Mouse (Mus musculus) midbrain, embryonic 13.5 days (tissue): ENCODE results near the gene Nup214. TPM values are rescaled to one million over a fixed set of nuclear protein-coding genes. Genes with fewer than 3 reads are reported as not detected.
"Not testable (repeated sequence)": the region's sequence is repeated elsewhere in the genome, so short reads cannot be mapped to it uniquely, and the experiment has no call there.

ENCODE experiments used
- ATAC-seq: fragments of 200-750 bp; cut with Nextera tagmentation; 2 replicates; pipeline ENCODE4 v1.8.0; 2017; ENCODE audit warnings: mild to moderate bottlenecking, moderate TSS enrichment, moderate library complexity
- H3K27ac ChIP-seq: fragments of 300-500 bp; sonication (generic); 2 replicates; pipeline ENCODE4 v1.5.1; 2015; ENCODE audit warnings: inconsistent platforms, mild to moderate bottlenecking, moderate library complexity
- H3K27me3 ChIP-seq: fragments of 300-500 bp; sonication (generic); 2 replicates; pipeline ENCODE4 v1.6.1; 2015; ENCODE audit warnings: mild to moderate bottlenecking, inconsistent platforms
- H3K36me3 ChIP-seq: fragments of 300-500 bp; sonication (generic); 2 replicates; pipeline ENCODE4 v1.6.1; 2015; ENCODE audit warnings: mild to moderate bottlenecking, inconsistent platforms
- H3K4me1 ChIP-seq: fragments of 300-500 bp; sonication (generic); replicated peaks from 2 replicates; pipeline ENCODE4 v1.6.1; 2015; ENCODE audit warnings: inconsistent platforms
- H3K4me2 ChIP-seq: fragments of 300-500 bp; sonication (generic); replicated peaks from 2 replicates; pipeline ENCODE4 v1.6.1; 2015; ENCODE audit warnings: moderate library complexity, mild to moderate bottlenecking, inconsistent platforms
- H3K4me3 ChIP-seq: fragments of 300-500 bp; sonication (generic); replicated peaks from 2 replicates; pipeline ENCODE4 v1.5.1; 2015; ENCODE audit warnings: mild to moderate bottlenecking, inconsistent platforms
- H3K9ac ChIP-seq: fragments of 300-500 bp; sonication (generic); replicated peaks from 2 replicates; pipeline ENCODE4 v1.6.1; 2015; ENCODE audit warnings: mild to moderate bottlenecking, inconsistent platforms
- H3K9me3 ChIP-seq: fragments of 300-500 bp; sonication (generic); 2 replicates; pipeline ENCODE4 v1.6.1; 2016; ENCODE audit warnings: mild to moderate bottlenecking, inconsistent platforms
- WGBS: fragments of 180-500 bp; shearing (Covaris S2); methylation state at CpG from one replicate; pipeline ENCODE4 v1.1.7; 2015; 5-methylcytosine and 5-hydroxymethylcytosine counted together
- polyA plus RNA-seq: library from polyadenylated mRNA; unstranded; fragments of >200 nt; fragmentation: Nextera tagmentation; extraction: Ambion mirVana; gene quantifications from 2 replicates; pipeline ENCODE4 v1.2.1, GENCODE M21; 2015

Nup214 gene
- polyA plus RNA-seq, 1 experiment from 2014 or later: 84.5 TPM

DNA sequence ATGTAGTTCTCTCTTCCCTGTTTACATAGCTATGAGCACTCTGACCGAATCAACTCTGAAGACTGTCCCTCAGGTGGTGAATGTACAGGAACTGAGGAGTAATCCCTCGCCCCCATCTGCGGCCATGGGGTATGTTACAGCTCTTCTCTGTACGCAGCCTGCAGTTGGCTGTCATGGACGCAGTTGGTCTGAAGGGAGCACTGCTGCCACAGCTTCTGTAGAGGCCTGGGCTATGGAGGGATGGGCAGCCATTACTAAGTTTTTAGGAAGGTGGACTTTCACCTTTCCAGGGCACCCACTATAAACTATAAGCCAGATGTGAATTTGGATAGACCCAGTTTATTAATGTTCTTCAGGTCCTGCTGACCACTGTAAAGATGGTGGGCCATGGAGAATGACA, 46.0 kb downstream of the Nup214 start:
- no peaks in the 10 kb centered on the region for H3K27me3 ChIP-seq
- no peak overlapping the region for H3K9ac ChIP-seq
- WGBS: 98% methylated on average over 5 of the region's 5 CpGs
- peaks cover 92% of the 10 kb centered on the region for H3K36me3 ChIP-seq
- no peak overlapping the region for H3K4me3 ChIP-seq
- no peak for ATAC-seq
- H3K27ac ChIP-seq: no peak overlapping the region
- H3K4me2 ChIP-seq: no peak overlapping the region
- no peaks in the 10 kb centered on the region for H3K4me1 ChIP-seq
- no peaks in the 10 kb centered on the region for H3K9me3 ChIP-seq

DNA sequence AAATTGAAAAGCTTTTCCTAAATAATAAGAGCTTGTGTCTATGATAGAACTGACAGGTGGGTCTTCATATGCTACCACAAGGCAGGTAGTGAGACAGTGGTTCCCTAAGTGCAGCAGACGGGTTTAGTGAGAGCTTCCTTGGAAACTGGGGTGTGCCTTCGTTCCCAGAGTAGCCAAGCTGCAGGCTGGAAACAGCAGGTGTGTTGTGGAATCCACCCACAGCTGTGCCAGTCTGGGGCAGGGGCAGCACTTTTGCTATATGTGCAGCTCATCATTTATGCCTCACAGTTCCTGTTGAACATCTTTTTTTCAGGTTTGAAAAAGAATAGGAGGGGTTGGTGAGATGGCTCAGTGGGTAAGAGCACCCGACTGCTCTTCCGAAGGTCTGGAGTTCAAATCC, 50.1 kb downstream of the Nup214 start:
- H3K9me3 ChIP-seq: no peaks in the 10 kb centered on the region
- H3K4me3 ChIP-seq: no peak overlapping the region
- no peak overlapping the region for H3K9ac ChIP-seq
- H3K27ac ChIP-seq: no peak overlapping the region
- no peak for ATAC-seq
- no peak overlapping the region for H3K4me2 ChIP-seq
- WGBS: 89% methylated on average over 4 of the region's 4 CpGs
- no peaks in the 10 kb centered on the region for H3K27me3 ChIP-seq
- no peaks in the 10 kb centered on the region for H3K4me1 ChIP-seq
- H3K36me3 ChIP-seq: peaks cover 88% of the 10 kb centered on the region

DNA sequence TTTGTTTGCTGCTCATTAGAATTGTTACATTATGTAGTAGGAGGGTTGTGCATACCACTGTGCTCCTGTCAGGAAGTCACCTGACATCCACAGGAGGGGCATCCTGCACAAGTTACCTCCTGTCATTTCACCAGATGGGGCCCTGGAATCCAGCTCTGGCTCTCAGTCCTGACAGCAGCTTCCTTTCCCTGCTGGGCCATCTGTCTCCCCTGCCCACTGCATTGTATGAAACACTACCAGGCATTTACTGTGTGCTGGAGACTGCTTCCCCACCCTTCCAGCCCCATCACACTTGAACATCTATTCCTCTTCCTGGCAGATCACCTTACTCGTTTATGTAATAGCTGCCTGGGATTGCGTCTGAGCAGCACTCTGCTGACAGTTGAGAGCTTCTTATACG, 55.4 kb downstream of the Nup214 start:
- Histone ChIP-seq H3K36me3 (peaks cover 85% of the 10 kb centered on the region), H3K27ac (no peak overlapping the region; the same call in 1 of the 2 replicates)

DNA sequence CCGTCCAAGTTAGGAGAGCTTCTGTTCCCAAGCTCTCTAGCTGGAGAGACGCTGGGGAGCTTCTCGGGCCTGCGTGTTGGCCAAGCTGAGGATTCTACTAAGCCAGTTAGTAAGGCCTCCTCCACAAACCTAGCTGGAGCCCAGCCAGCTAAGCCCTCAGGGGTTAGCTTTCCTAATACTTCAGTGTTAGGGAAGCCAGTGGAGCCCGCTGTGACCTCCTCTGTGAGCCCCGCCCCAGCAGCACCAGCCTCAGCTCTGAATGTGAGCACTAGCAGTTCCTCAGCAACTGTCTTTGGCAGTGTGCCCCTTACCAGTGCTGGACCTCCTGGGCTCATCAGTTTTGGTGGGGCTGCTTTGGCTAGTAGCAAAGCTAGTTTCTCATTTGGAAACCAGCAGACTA, 59.2 kb downstream of the Nup214 start:
- no peak for ATAC-seq
- peaks cover 86% of the 10 kb centered on the region for H3K36me3 ChIP-seq
- H3K9ac ChIP-seq: no peak overlapping the region
- H3K4me3 ChIP-seq: no peak overlapping the region
- no peak overlapping the region for H3K27ac ChIP-seq
- 92% methylated on average over 6 of the region's 6 CpGs for WGBS
- no peaks in the 10 kb centered on the region for H3K4me1 ChIP-seq
- H3K9me3 ChIP-seq: no peaks in the 10 kb centered on the region
- no peak overlapping the region for H3K4me2 ChIP-seq
- no peaks in the 10 kb centered on the region for H3K27me3 ChIP-seq

More for the DNA sequence above, 55.4 kb downstream of the Nup214 start:
- no peak overlapping the region for H3K4me3 ChIP-seq
- no peaks in the 10 kb centered on the region for H3K4me1 ChIP-seq
- H3K4me2 ChIP-seq: no peak overlapping the region
- no peak for ATAC-seq
- 85% methylated on average over 3 of the region's 3 CpGs for WGBS
- no peak overlapping the region for H3K9ac ChIP-seq
- no peaks in the 10 kb centered on the region for H3K27me3 ChIP-seq
- no peaks in the 10 kb centered on the region for H3K9me3 ChIP-seq

DNA sequence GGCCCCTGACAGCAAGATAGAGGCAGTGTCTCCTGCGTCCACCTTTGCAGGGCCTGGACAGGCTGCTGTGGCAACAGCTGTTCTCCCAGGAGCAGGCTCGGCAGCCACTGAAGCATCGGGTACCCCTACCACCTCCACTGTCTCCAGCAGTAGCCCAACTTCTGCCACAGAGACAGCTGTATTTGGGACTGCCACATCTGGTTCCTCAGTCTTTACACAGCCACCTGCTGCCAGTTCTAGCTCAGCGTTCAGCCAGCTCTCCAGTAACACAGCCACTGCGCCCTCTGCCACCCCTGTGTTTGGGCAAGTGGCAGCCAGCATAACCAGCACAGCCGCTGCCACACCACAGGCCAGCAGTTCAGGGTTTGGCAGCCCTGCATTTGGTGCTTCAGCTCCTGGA, 60.0 kb downstream of the Nup214 start:
- Histone ChIP-seq H3K4me3 (no peak overlapping the region), H3K36me3 (peaks cover 88% of the 10 kb centered on the region), H3K4me2 (no peak overlapping the region), H3K4me1 (no peaks in the 10 kb centered on the region), H3K27me3 (no peaks in the 10 kb centered on the region), H3K27ac (no peak overlapping the region), H3K9me3 (no peaks in the 10 kb centered on the region), H3K9ac (no peak overlapping the region)
- ATAC-seq: no peak
- 92% methylated on average over 6 of the region's 6 CpGs for WGBS

DNA sequence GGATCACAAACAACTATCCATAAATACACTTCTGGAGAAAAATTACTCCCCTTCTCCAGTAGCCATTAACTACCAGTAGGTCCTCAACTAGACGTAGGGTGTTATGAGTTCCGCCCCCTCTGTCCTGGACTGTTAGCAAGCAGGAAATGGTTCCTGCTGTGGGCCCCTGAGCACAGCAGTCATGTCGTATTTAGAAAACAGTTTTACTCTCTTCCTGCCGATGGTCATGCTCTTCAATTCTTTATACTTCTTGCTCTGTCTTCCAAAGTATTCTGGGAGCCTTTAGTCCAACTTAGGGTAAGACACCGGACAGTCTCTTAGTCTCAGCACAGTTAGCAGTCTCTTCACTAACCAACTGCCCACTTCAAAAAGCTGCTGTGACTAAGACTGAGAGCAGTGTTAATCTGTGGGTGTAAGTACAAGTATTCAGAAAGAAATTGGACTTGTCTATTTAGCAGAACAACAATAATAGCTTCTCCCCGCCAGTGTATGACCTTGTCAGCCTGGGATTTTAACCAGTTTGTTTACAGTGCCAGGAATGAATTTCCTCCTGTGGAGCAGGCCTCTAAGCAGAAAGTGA, 63.1 kb downstream of the Nup214 start:
- H3K36me3 ChIP-seq: peaks cover 91% of the 10 kb centered on the region
- no peaks in the 10 kb centered on the region for H3K27me3 ChIP-seq
- H3K4me3 ChIP-seq: no peak overlapping the region
- 87% methylated on average over 6 of the region's 6 CpGs for WGBS
- H3K9me3 ChIP-seq: no peaks in the 10 kb centered on the region
- no peak overlapping the region for H3K27ac ChIP-seq
- ATAC-seq: no peak
- no peak overlapping the region for H3K9ac ChIP-seq
- no peak overlapping the region for H3K4me2 ChIP-seq
- no peaks in the 10 kb centered on the region for H3K4me1 ChIP-seq

DNA sequence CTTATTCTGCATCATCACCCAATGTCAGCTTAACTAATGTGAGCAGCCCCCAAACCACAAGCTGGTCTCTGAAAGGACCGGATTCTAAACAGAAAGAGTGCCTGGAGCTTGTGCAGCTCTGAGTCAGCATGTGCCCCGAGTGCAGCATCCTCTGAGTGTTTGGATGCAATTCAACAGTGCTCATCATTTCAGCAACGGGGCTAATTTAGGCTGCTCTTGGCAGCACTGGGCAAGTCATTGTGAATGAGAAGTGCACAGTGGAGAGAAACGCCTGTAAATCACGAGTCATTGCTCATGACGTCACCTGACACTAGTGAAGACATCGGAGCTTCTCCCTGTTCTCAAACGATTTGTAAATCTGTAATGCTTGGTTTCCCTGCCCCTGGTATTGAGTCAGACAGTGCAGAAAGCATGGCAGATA, 64.4 kb downstream of the Nup214 start:
- no peak overlapping the region for H3K4me3 ChIP-seq
- WGBS: 86% methylated on average over 8 of the region's 8 CpGs
- H3K36me3 ChIP-seq: peaks cover 94% of the 10 kb centered on the region
- H3K4me2 ChIP-seq: no peak overlapping the region
- no peaks in the 10 kb centered on the region for H3K9me3 ChIP-seq
- H3K4me1 ChIP-seq: no peaks in the 10 kb centered on the region
- no peak for ATAC-seq
- no peak overlapping the region for H3K27ac ChIP-seq
- no peak overlapping the region for H3K9ac ChIP-seq
- H3K27me3 ChIP-seq: no peaks in the 10 kb centered on the region

DNA sequence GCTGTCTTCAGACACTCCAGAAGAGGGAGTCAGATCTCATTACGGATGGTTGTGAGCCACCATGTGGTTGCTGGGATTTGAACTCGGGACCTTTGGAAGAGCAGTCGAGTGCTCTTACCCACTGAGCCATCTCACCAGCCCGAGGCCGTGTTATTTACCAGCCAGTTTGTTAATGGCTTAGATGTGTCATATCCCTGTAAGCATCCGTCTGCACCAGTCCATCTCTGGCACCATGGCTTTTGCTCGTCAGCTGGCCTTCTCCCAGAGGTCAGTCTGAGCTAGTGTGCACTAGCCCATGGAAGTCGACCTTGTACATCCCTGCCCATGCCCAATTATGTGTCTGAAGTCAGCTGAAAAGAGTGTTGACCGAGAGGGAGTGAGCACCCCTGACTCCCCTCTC, 66.4 kb downstream of the Nup214 start:
- ATAC-seq, H3K9ac ChIP-seq, H3K9me3 ChIP-seq, H3K4me1 ChIP-seq, H3K4me3 ChIP-seq, H3K4me2 ChIP-seq, H3K27ac ChIP-seq, H3K27me3 ChIP-seq: not testable (repeated sequence)
- WGBS: 93% methylated on average over 9 of the region's 9 CpGs
- H3K36me3 ChIP-seq: peaks cover 94% of the 10 kb centered on the region

DNA sequence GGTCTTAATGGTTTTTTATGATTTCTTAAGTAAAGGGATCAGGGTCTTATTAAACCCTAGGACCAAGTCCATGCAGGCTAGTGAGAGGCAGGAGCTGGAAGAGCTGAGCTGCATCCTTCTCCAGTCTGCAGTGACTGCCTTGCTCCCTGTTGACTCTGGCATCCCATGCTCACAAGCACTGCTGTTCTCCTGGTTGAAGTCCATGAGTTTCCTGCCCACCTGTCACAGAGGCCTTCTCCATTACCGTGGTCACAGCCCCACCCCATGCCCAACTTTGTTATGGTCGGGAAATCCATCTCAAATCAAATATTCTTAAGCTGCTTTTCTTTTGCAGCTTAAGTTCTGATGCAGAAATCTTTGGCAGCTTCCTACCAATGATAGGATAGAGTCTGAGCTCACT, 66.9 kb downstream of the Nup214 start:
- WGBS: 97% methylated on average over 2 of the region's 2 CpGs
- H3K4me3 ChIP-seq: no peak overlapping the region
- H3K27me3 ChIP-seq: no peaks in the 10 kb centered on the region
- no peak for ATAC-seq
- H3K4me2 ChIP-seq: no peak overlapping the region
- H3K4me1 ChIP-seq: no peaks in the 10 kb centered on the region
- H3K27ac ChIP-seq: no peak overlapping the region
- no peak overlapping the region for H3K9ac ChIP-seq
- H3K36me3 ChIP-seq: peaks cover 96% of the 10 kb centered on the region
- no peaks in the 10 kb centered on the region for H3K9me3 ChIP-seq

DNA sequence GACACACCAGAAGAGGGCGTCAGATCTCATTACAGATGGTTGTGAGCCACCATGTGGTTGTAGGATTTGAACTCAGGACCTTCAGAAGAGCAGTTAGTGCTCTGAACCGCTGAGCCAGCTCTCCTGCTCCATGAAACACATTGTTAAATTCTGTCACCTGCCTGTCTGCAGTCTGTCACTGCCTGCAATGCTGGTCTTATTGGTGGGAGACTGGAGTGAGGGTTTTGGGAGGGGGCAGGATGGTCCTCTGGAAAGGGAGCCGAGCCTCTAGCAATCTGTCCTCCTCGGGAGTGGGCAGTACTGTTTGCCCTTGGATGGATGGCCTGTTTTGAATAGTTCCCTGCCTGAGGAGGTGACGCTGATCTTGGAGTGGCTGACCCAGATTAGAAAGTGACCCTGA, 69.6 kb downstream of the Nup214 start:
- 70% methylated on average over 5 of the region's 5 CpGs for whole genome bisulfite sequencing
- no peak for ATAC-seq
- Histone ChIP-seq H3K4me1 (no peaks in the 10 kb centered on the region), H3K9ac (no peak overlapping the region), H3K36me3 (peaks cover 95% of the 10 kb centered on the region), H3K9me3 (no peaks in the 10 kb centered on the region), H3K4me2 (no peak overlapping the region), H3K27me3 (no peaks in the 10 kb centered on the region), H3K27ac (no peak overlapping the region), H3K4me3 (no peak overlapping the region)

DNA sequence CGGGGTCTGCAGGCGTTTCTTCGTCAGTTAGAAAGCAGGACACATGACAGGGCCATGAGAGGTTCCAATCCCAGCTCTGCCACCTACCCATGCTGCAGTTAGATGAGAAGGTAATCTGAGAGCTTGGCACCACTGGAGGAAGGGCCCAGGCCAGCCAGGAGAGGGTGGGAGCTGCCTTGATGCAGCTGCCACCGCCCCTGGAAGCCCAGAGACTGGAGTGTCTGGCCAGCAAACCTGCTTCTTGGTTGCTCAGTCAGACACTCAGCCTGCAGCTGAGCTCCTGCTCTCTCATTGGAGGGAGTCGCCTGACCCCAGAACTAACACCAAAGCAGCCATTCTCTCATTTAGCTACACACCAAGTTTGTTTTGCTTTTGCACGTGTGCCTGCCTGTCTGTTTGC, 71.1 kb downstream of the Nup214 start:
- Histone ChIP-seq H3K27me3 (no peaks in the 10 kb centered on the region), H3K4me2 (no peak overlapping the region), H3K4me3 (no peak overlapping the region), H3K36me3 (peaks cover 93% of the 10 kb centered on the region), H3K9ac (no peak overlapping the region), H3K4me1 (no peaks in the 10 kb centered on the region), H3K9me3 (no peaks in the 10 kb centered on the region), H3K27ac (no peak overlapping the region)
- 90% methylated on average over 6 of the region's 6 CpGs for WGBS
- ATAC-seq: no peak

DNA sequence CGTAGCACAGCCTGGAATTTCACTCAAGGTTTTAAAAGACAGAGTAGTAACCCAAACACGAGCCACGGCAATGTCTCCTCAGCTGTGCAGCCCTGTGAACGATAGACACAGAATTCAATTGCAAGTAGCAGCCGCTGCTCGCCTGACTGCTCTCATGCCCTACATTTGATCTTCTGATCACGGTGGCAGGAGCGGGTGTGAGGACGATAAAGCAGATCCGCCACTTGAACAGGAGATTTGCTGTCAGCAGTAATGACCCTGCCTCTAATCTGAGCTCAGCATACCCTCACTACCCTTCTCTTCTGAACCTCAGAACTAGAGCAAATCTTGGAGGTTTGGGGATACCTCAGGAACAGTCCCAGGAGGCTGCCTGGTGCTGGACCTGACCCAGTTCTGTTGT, 71.8 kb downstream of the Nup214 start:
- H3K27me3 ChIP-seq: no peaks in the 10 kb centered on the region

DNA sequence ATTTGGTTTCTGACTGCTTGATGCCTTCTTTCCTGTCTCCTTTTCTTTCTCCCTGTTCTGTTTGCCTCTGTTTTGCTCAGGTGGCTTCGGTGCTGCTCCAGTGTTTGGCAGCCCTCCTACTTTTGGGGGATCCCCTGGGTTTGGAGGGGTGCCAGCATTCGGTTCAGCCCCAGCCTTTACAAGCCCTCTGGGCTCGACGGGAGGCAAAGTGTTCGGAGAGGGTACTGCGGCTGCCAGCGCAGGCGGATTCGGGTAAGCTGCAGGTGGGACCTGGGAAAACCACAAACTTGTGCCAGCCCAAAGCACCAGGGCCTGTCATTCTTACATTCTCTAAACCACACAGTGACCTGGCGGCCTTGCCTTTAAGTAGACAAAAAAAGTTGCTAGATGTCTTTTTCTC, 73.1 kb downstream of the Nup214 start:
- H3K27ac ChIP-seq: no peak overlapping the region

More for the DNA sequence above, 71.8 kb downstream of the Nup214 start:
- ATAC-seq: no peak
- H3K4me2 ChIP-seq: no peak overlapping the region
- no peaks in the 10 kb centered on the region for H3K4me1 ChIP-seq
- H3K9ac ChIP-seq: no peak overlapping the region
- H3K9me3 ChIP-seq: no peaks in the 10 kb centered on the region
- H3K36me3 ChIP-seq: peaks cover 93% of the 10 kb centered on the region
- whole genome bisulfite sequencing: 88% methylated on average over 10 of the region's 10 CpGs
- H3K4me3 ChIP-seq: no peak overlapping the region
- no peak overlapping the region for H3K27ac ChIP-seq

More for the DNA sequence above, 73.1 kb downstream of the Nup214 start:
- Histone ChIP-seq H3K27me3 (no peaks in the 10 kb centered on the region), H3K36me3 (peaks cover 94% of the 10 kb centered on the region), H3K9me3 (no peaks in the 10 kb centered on the region), H3K4me3 (no peak overlapping the region), H3K4me2 (no peak overlapping the region), H3K4me1 (no peaks in the 10 kb centered on the region), H3K9ac (no peak overlapping the region)
- ATAC-seq: no peak
- 93% methylated on average over 10 of the region's 10 CpGs for WGBS
